Mouse (Mus musculus): ENCODE measurements around the gene C130032M10Rik.
"Not testable (repeated sequence)": the region's sequence is repeated elsewhere in the genome, so short reads cannot be mapped to it uniquely, and the experiment has no call there.

The C130032M10Rik gene

DNA sequence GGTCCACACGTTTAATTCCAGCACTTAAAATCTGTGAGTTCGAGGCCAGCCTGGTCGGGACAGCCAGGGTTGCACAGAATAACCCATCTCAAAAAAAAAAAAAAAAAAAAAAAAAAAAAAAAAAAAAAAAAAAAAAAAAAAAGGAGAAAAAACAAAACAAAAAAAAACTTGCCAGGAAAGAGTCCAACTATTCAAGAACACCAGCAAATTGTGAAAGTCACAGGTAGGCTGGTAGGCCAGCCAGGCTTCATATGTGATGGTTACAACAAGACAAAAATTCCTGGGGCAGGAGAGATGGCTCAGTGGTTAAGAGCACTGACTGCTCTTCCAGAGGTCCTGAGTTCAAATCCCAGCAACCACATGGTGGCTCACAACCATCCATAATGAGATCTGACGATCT, 5.0 kb downstream of the C130032M10Rik start:
- DNase-seq: not testable (repeated sequence)

- DNase-seq: no peak
These were observed 6.5 kb downstream of the C130032M10Rik start for GRCm38 (mm10) chr9:114522041-114522440.

DNA sequence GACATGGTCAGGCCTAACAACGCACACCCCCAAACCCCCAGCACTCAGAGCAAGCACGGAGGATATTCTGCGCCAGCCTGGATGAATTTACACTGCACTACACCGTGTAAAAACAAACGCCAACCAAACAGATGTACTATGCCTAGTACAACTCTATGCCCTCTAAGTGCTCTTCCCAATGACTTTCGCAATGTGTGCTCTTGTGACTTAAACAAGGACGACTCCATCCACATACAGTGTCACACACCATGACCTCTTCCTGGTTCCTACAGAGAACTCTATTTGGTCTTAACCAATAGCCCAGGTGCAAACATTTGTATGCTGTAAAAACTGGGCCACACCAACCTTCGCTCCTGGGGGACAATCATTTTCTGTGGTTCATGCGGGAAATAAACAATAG, 7.0 kb downstream of the C130032M10Rik start:
- no peak for DNase-seq

DNA sequence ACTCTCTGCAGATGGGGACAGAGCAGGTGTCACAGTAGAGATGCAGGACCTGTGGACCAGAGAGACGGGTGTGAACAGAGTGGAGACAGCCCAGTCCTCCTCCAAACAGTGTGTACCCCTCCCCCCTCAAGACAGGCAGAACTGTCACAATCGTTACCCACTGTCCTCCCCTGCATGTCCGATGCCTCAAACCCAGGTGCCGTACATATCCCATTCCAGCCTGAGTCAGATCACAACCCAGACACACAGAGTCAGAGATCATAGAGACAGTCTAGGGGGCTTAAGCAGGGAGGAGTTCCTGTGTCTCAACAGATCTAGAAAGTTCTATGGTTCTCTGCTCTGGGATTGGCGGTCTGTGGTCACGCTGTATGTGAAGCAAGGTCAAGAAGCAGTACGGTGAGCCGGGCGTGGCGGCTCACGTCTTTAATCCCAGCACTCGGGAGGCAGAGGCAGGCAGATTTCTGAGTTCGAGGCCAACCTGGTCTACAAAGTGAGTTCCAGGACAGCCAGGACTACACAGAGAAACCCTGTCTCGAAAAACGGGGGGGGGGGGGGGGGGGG, 9.7 kb downstream of the C130032M10Rik start:
- no peak for DNase-seq

GRCm38 (mm10) chr9:114525891-114526290, 10.4 kb downstream of the C130032M10Rik start:
- DNase-seq: no peak

DNA sequence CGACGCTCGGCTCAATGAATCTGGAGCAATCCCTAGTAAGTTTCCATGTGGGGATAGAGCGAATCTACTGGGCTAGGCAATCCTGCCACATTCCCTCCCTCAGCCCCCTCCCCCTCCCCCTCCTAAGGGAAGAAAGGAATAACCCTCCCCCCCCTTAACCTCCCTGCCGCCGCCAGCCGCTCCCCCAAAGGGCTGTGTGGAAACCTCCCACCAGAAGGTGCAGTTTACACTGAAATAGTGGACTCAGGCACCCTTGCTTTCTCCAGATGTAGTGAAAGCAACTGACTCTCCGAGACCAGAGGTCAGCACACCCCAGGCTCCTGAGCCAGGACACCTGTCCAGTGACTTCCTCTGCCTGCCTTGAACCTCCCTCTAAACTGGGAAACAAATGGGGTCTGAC, 11.1 kb downstream of the C130032M10Rik start:
- no peak for DNase-seq

DNA sequence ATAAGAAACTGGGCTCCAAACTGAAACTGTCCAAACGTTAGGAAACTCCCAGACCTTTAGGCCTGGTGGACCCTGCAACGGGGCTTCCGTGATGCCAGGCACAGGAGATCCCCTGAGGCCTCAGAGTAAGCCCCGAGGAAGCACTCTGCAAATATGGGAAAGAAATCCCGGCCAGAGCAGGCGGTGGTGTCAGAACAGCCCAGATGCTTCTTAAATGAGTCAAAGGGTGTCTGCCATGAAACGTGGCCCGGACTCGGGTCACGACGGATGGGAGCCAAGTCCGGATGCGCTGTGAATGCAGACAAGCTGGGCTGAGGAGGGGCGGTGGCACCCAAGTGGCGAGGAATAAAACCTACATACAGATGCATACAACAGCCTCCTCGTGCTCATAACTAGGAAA, 11.6 kb downstream of the C130032M10Rik start:
- no peak for DNase-seq

GRCm38 (mm10) chr9:114527992-114528679, 12.6 kb downstream of the C130032M10Rik start:
- no peak for DNase-seq

DNA sequence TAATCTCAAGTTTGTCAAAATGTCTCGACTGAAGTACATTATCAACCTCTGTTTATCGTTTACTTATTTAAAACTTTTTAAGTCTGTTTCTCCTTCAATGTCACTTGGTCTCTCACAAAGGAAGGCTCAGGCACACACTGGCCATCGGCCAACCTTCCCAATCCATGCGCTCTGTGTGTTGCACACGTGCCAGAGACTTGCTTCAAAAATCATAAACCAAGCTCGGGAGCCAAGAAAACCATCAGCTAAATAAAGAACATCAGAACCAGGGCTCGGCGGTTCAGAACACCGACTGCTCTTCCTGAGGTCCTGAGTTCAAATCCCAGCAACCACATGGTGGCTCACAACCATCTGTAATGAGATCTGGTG, 13.2 kb downstream of the C130032M10Rik start:
- DNase-seq: no peak

GRCm38 (mm10) chr9:114531276-114531675, 15.8 kb downstream of the C130032M10Rik start:
- no peak for DNase-seq

DNA sequence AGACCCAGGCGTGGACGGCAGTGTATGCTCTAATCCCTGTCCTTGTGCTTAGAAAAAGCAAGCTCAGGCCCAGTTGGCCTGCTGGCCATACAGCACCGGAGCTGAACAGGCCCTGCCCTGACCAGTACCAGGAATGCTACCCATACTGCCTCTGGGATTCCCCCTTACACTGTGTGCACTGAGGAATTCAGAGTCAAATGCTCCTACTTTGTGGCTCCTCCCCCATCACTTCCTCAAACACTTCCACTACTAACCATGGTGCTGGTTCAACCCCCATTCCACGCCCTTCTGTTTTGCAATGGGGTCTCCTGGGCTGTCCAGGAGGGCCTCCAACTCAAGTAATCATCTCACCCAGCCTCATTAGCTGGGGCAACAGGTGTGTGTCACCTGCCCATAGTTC, 18.4 kb downstream of the C130032M10Rik start:
- DNase-seq: no peak

- no peak for DNase-seq
These were observed 19.4 kb downstream of the C130032M10Rik start for GRCm38 (mm10) chr9:114534747-114535517.

DNA sequence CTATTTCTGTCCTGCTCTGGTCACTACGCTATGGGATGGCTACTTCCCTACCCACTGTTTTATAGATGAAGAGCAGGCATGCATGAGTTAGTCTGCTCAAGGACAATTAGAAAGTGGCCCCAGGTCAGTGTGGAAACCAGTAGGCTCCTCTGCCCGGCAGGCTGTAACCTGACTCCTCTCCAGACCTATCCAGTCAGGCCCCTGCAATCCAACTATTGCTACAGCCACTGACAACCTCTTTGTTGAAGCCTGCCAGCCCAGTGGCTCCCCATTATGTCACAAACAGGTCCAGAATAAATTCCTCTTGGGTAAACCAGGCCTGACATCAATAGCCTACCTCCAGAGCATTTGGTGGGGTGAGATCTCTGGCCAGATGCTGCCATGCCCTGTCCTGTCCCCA, 21.1 kb downstream of the C130032M10Rik start:
- no peak for DNase-seq

DNA sequence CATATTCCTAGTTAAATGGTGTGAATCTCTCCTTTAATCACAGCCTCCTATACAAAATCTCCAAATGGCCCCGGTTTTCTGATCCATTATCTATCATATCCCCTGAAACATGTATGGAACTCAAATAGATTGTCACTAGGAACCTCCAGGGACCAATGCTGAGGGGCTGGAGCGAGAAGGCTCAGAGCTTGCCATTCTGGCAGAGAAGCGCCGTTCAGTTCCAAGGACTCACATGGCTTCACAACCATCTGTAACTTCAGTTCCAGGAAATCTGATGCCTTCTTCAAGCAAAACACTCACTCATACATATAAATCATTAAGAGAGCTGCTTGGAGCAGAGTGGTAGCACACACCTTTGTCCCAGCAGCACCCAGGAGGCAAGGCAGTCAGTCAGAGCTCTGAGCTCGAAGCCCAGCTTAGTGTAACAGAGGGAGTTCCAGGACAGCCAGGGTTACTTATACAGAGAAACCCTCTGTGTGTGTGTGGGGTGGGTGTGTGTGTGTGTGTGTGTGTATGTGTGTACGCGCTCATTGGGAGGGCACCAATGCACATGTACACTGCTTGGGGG, 23.6 kb downstream of the C130032M10Rik start:
- no peak for DNase-seq

- DNase-seq: no peak
These were observed 25.8 kb downstream of the C130032M10Rik start for GRCm38 (mm10) chr9:114541279-114541741.

DNA sequence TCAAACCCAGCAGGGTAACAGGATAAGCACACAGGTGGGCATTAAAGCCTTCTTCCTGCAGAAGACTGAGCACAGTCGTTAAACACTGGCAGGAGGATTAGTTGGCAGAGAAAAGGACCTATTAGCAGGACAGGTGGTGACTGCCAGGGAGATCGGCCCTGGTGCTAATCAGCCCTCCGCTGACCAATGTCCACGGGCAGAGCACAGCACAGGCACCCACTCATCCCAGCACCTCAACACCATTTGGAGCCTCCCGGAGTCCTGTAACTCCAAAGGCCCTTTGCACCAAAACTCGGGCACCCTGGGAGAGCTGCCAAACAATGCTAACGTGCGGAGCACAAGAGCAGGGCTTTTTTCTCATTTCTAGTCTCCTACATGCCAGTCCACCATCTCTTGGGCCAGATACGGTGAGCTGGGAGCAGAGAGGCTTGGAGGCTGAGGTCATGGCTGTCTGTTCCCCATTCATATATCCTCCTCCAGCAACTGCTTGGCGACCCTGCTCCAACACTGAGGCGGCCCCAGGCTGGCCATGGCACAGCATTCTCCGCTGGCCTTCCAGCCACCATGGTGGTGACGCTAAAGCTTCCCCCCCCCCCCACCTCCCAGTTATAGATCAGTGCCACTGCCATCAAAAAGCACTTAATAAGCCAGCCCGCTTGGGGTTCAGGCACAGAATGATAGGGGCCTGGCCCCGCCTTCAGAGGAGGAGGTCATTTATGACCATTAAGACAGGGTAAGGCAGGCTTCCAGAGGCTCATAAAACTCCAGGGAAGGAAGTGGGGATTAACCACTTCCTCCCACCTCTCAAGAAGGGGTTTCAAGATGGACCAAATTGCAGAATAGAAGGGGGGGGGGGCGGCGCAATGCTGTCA, 28.6 kb downstream of the C130032M10Rik start:
- DNase-seq: no peak

DNA sequence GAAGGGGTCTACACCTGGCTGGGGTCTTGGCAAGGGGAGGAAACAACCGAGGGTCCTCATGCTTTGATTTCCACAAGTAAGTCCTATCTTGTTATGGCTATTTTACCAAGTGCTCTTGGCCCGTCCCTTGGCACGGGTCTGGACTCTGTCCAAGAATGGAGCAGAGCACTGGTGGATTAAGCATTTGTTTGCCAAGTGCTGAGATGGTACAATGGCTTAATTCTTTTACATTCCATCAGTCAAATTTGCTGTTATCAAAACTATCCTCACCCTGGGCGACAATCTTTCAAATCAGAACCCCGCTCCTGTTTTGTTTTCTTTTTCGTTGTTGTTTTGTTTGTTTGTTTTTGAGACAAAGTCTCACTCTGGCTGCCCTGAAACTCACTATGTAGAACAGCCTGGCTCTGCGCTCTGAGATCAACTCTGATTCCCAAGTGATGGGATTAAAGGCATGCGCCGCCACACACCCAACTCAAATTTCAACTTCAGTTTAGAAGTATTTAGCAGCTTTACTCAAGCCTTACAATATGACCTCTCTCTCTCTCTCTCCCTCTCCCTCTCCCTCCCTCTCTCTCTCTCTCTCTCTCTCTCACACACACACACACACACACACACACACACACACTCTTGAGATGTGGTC, 29.4 kb downstream of the C130032M10Rik start:
- DNase-seq: no peak

DNA sequence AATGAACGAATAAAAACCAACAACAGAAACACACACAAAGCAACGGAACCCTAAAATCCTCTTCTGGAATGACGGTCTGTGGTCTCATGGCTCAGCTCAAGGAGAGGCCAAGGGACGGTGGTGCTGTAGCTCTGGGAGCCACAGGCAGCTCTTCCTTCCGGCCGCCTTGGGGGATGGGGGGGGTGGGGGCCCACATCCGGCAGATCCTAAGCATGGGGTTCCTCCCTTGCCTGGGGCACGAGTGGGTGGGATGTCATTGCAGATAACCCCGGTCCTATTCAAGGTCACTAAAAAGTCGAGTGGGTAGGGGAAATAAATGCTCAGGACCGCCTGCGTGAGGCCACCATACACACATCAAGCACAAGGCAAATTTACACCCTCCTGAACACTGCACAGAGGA, 31.3 kb downstream of the C130032M10Rik start:
- DNase-seq: no peak

DNA sequence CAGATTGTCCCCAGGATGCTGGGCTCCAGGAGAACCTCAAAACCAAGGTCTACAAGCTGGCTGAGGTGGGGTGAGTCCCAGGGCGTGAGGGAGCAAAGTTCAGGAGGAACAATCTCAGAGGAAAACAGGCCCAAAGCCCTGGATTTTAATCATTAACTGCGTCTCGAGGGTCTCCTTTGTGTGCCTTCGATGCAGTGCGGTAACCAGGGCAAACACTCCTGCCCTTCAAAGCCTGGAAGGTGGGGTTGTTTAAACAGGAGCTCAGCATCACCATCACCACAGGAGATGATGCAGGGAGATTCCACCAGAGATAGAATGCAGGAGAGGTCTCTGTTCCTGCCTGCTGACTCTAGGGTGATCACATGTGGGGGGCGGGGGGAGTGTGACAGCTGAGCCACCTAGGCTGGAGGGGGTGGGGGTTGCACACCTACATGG, 32.2 kb downstream of the C130032M10Rik start:
- DNase-seq: no peak

DNA sequence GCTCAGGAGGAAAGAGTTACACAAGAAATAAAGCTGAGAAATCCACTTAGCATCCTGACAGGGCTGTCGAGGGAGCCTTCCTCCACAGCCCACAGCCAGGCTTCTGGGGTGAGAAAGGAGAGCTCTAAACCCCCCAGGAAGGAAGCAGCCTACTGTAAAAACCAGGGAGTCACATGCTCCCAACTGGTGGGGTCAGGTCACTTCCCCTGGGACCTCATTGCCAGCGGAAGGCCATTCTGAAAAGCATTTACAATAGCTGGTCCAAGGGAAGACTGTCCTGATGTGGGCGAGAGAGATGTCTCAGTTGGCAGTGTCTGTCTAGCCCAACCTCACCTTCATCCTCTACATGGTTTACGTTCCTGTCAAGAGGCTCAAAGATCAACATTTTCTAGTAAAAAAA, 33.0 kb downstream of the C130032M10Rik start:
- DNase-seq: no peak

DNA sequence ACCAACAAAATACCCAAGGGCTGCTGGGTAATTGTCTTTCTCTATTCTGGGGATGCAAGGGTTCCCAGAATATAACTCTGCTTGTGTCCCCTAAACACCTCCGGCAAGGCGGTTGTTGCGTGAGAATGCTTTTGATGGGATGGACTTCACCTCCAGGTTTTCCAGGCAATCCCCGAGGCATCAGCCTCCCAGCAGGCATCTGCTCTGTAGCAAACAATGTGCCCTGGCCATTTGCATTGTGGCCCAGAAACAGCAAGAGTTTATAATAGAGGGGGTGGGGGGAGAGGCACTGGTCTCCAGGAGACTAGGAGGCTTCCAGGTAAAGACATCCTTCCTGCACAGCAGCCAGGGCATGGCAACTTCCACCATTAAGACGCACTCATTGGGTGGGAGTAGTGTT, 33.6 kb downstream of the C130032M10Rik start:
- DNase-seq: no peak

GRCm38 (mm10) chr9:114550033-114550432, 34.5 kb downstream of the C130032M10Rik start:
- no peak for DNase-seq

Measured in cerebellum, adult 8-10 months (tissue).